Mouse (Mus musculus) hindbrain, embryonic 14.5 days (tissue): ENCODE data around the gene Mylk. TPM values are rescaled to one million over a fixed set of nuclear protein-coding genes. Genes with fewer than 3 reads are reported as not detected.

ENCODE experiments used
- polyA plus RNA-seq: library from polyadenylated mRNA; unstranded; fragments of >200 nt; fragmentation: Nextera tagmentation; extraction: Ambion mirVana; gene quantifications from 2 replicates; pipeline ENCODE4 v1.2.1, GENCODE M21; 2014

Gene Mylk
- polyA plus RNA-seq, 1 experiment from 2014 or later: 5.0 TPM

Other genes starting within 250 kb of the Mylk start
- 25.4 and 30.5 TPM in 2 replicates for gene Kalrn, start 171.7 kb upstream of the Mylk start, polyA plus RNA-seq
- 0.24 TPM in 1 of 2 replicates, not detected in the other for gene Ropn1, start 95.3 kb upstream of the Mylk start, polyA plus RNA-seq
- 4.4 TPM in 2 replicates for gene Ccdc14, start 54.6 kb upstream of the Mylk start, polyA plus RNA-seq